Mouse (Mus musculus) heart, adult 2 months (tissue): ENCODE results near the gene Ssbp3.

ENCODE experiments used
- CTCF ChIP-seq: fragments of 200-600 bp; IDR thresholded peaks from 2 replicates; pipeline ENCODE4 v1.8.1; 2022; ENCODE audit warnings: antibody characterized with exemption, mild to moderate bottlenecking, moderate library complexity
- EP300 ChIP-seq: fragments of 200-500 bp; IDR thresholded peaks from 2 replicates; pipeline ENCODE4 v1.6.1; 2011; ENCODE audit warnings: low read depth, low read length, control low read depth; ENCODE audit not compliant: insufficient read depth
- POLR2A ChIP-seq: fragments of 200-500 bp; IDR thresholded peaks from 2 replicates; pipeline ENCODE4 v1.6.1; 2011; ENCODE audit warnings: mild to moderate bottlenecking, low read depth, low read length, control low read depth; ENCODE audit not compliant: insufficient read depth

GRCm38 (mm10) chr4:107098791-107099525 is 188.5 kb downstream of the Ssbp3 start:
- TF ChIP-seq CTCF (no peak), POLR2A (no peak), EP300 (no peak)
